Mouse (Mus musculus): ENCODE measurements at regions not wholly inside any gene's neighbourhood (a gene's known extent, or its start where the extent isn't known, plus 50 kb on each side); places are given as distances from the start of the nearest gene placed in this dataset.
"Not testable (repeated sequence)": the region's sequence is repeated elsewhere in the genome, so short reads cannot be mapped to it uniquely, and the experiment has no call there.

GRCm38 (mm10) chr8:34275977-34276660 lies 164.6 kb upstream of the Gm10131 start:
- Histone ChIP-seq H3K27ac (ENCODE audit: control insufficient read depth, insufficient read depth, low read depth, low read length) (no peak overlapping the region), H3K27me3 (ENCODE audit: control insufficient read depth, insufficient read depth, low read length) (no peaks in the 10 kb centered on the region), H3K4me1 (ENCODE audit: control insufficient read depth, insufficient read depth, low read length) (peaks cover 5% of the 10 kb centered on the region), H3K36me3 (ENCODE audit: control insufficient read depth, insufficient read depth, low read length) (no peaks in the 10 kb centered on the region), H3K4me3 (ENCODE audit: control insufficient read depth, low read depth, low read length) (no peak overlapping the region)
- TF ChIP-seq POLR2A (IDR thresholded peaks at IDR 0.05; ENCODE audit: control insufficient read depth, low read depth, low read length) (no peak), CTCF (IDR thresholded peaks at IDR 0.05; ENCODE audit: control insufficient read depth, insufficient read depth, insufficient replicate concordance, low read depth, low read length) (no peak)

- H3K4me3 ChIP-seq (ENCODE audit: control insufficient read depth, low read depth, low read length); H3K36me3 ChIP-seq (ENCODE audit: control insufficient read depth, insufficient read depth, low read length); H3K4me1 ChIP-seq (ENCODE audit: control insufficient read depth, insufficient read depth, low read length); H3K27me3 ChIP-seq (ENCODE audit: control insufficient read depth, insufficient read depth, low read length); H3K27ac ChIP-seq (ENCODE audit: control insufficient read depth, insufficient read depth, low read depth, low read length): not testable (repeated sequence)
These were observed 163.3 kb upstream of the Gm10131 start for GRCm38 (mm10) chr8:34274796-34275195.

- Histone ChIP-seq H3K27me3 (ENCODE audit: control insufficient read depth, insufficient read depth, low read length) (no peaks in the 10 kb centered on the region), H3K4me3 (ENCODE audit: control insufficient read depth, low read depth, low read length) (no peak overlapping the region), H3K27ac (ENCODE audit: control insufficient read depth, insufficient read depth, low read depth, low read length) (no peak overlapping the region), H3K36me3 (ENCODE audit: control insufficient read depth, insufficient read depth, low read length) (no peaks in the 10 kb centered on the region), H3K4me1 (ENCODE audit: control insufficient read depth, insufficient read depth, low read length) (0 out of 2 replicates have a peak, but pooled peaks cover under 1% of the 10 kb centered on the region)
- TF ChIP-seq POLR2A (IDR thresholded peaks at IDR 0.05; ENCODE audit: control insufficient read depth, low read depth, low read length) (no peak), CTCF (IDR thresholded peaks at IDR 0.05; ENCODE audit: control insufficient read depth, insufficient read depth, insufficient replicate concordance, low read depth, low read length) (no peak)
These were observed 162.6 kb upstream of the Gm10131 start for GRCm38 (mm10) chr8:34274171-34274570.

- Histone ChIP-seq H3K4me1 (ENCODE audit: control insufficient read depth, insufficient read depth, low read length) (peaks cover 5% of the 10 kb centered on the region), H3K27ac (ENCODE audit: control insufficient read depth, insufficient read depth, low read depth, low read length) (no peak overlapping the region), H3K4me3 (ENCODE audit: control insufficient read depth, low read depth, low read length) (no peak overlapping the region), H3K36me3 (ENCODE audit: control insufficient read depth, insufficient read depth, low read length) (no peaks in the 10 kb centered on the region), H3K27me3 (ENCODE audit: control insufficient read depth, insufficient read depth, low read length) (no peaks in the 10 kb centered on the region)
- TF ChIP-seq CTCF (IDR thresholded peaks at IDR 0.05; ENCODE audit: control insufficient read depth, insufficient read depth, insufficient replicate concordance, low read depth, low read length) (no peak), POLR2A (IDR thresholded peaks at IDR 0.05; ENCODE audit: control insufficient read depth, low read depth, low read length) (no peak)
These were observed 158.3 kb upstream of the Gm10131 start for GRCm38 (mm10) chr8:34269848-34270247.

GRCm38 (mm10) chr8:34268806-34269520 lies 157.4 kb upstream of the Gm10131 start:
- Histone ChIP-seq H3K4me3 (ENCODE audit: control insufficient read depth, low read depth, low read length) (peak overlapping the region; percentile 69), H3K27ac (ENCODE audit: control insufficient read depth, insufficient read depth, low read depth, low read length) (no peak overlapping the region), H3K36me3 (ENCODE audit: control insufficient read depth, insufficient read depth, low read length) (no peaks in the 10 kb centered on the region), H3K4me1 (ENCODE audit: control insufficient read depth, insufficient read depth, low read length) (peaks cover 5% of the 10 kb centered on the region), H3K27me3 (ENCODE audit: control insufficient read depth, insufficient read depth, low read length) (no peaks in the 10 kb centered on the region)
- TF ChIP-seq POLR2A (IDR thresholded peaks at IDR 0.05; ENCODE audit: control insufficient read depth, low read depth, low read length) (no peak), CTCF (IDR thresholded peaks at IDR 0.05; ENCODE audit: control insufficient read depth, insufficient read depth, insufficient replicate concordance, low read depth, low read length) (peak; percentile 75)

DNA sequence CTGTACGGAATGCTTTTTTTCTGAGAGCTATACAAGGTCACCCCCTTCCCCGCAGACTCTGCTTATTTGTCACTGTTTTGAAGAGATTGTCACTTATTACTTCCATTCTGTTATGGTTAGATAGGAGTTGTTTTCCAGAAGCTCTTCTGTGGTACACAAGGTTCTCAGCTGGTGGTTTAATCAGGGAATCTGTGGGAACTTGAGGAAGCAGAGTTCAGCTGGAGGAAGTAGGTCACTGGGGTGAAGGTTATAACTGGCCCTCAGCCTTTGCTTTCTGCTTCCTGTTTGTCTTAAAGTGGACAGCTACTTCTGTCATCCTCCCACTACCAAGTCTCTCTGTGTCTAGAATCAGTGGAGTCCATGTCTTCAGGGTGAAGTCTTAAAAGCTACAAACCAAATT lies 143.4 kb upstream of the Gm10131 start:
- Histone ChIP-seq H3K36me3 (ENCODE audit: control insufficient read depth, insufficient read depth, low read length) (no peaks in the 10 kb centered on the region), H3K27ac (ENCODE audit: control insufficient read depth, insufficient read depth, low read depth, low read length) (no peak overlapping the region), H3K27me3 (ENCODE audit: control insufficient read depth, insufficient read depth, low read length) (no peaks in the 10 kb centered on the region), H3K4me3 (ENCODE audit: control insufficient read depth, low read depth, low read length) (no peak overlapping the region), H3K4me1 (ENCODE audit: control insufficient read depth, insufficient read depth, low read length) (no peaks in the 10 kb centered on the region)
- no peak for TF ChIP-seq CTCF (IDR thresholded peaks at IDR 0.05; ENCODE audit: control insufficient read depth, insufficient read depth, insufficient replicate concordance, low read depth, low read length)
- TF ChIP-seq POLR2A (IDR thresholded peaks at IDR 0.05; ENCODE audit: control insufficient read depth, low read depth, low read length) = no peak

DNA sequence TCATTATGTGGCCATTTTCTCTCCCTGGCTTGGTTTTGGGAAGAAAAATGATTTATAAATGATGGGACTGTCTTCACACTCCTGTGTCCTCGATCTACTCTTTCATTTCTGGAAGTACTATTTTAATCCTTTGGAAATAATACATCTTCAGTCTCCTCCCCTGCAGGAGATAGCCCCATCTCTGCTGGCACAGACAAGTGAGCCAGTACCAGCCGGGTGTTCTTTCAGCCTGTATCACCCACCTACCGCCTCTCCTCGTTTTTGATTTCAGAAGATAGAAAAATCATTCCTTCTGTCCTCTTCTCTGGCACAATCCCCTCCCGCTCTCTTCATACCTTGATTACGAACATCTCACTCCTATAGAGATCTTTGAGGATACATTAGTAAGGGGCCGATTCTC lies 140.4 kb upstream of the Gm10131 start:
- Histone ChIP-seq H3K27me3 (ENCODE audit: control insufficient read depth, insufficient read depth, low read length) (no peaks in the 10 kb centered on the region), H3K27ac (ENCODE audit: control insufficient read depth, insufficient read depth, low read depth, low read length) (no peak overlapping the region), H3K4me3 (ENCODE audit: control insufficient read depth, low read depth, low read length) (no peak overlapping the region), H3K36me3 (ENCODE audit: control insufficient read depth, insufficient read depth, low read length) (no peaks in the 10 kb centered on the region), H3K4me1 (ENCODE audit: control insufficient read depth, insufficient read depth, low read length) (no peaks in the 10 kb centered on the region)
- no peak for TF ChIP-seq POLR2A (IDR thresholded peaks at IDR 0.05; ENCODE audit: control insufficient read depth, low read depth, low read length)

All from testis, adult 2 months (tissue).